Mouse (Mus musculus): Measurements from ENCODE around the gene Gpr84. TPM values are rescaled to one million over a fixed set of nuclear protein-coding genes. Genes with fewer than 3 reads are reported as not detected.

The Gpr84 gene
- polyA plus RNA-seq, 1 experiment from 2014 or later = 0.46 TPM

- H3K4me3 ChIP-seq (ENCODE audit: low read depth, low read length) = no peak overlapping the region
- peak overlapping the region; percentile 86 for H3K4me2 ChIP-seq (replicated peaks; ENCODE audit: low read depth, low read length)
Observed at GRCm38 (mm10) chr15:103340786-103341185, 30.4 kb upstream of the Gpr84 start.

GRCm38 (mm10) chr15:103339961-103340337, 29.5 kb upstream of the Gpr84 start, which contains the start of gene Zfp385a:
Gene Zfp385a, minus strand, starts transcription at chr15:103340093.
- Histone ChIP-seq H3K9ac (replicated peaks; ENCODE audit: low read depth, low read length) (peak within 1 kb of the TSS; percentile 23; the same call in 1 of the 2 replicates), H3K9me3 (ENCODE audit: control insufficient read depth, low read depth, low read length) (no peaks in the 10 kb centered on the region), H3K27ac (ENCODE audit: low read length) (no peak within 1 kb of the TSS), H3K4me1 (ENCODE audit: control insufficient read depth, insufficient read depth, low read length) (peaks cover 11% of the 10 kb centered on the region; the same call in 1 of the 2 replicates), H3K4me3 (ENCODE audit: low read depth, low read length) (peak within 1 kb of the TSS; percentile 51), H3K36me3 (ENCODE audit: control insufficient read depth, insufficient read depth, low read length) (peaks cover 12% of the 10 kb centered on the region; the same call in 1 of the 2 replicates), H3K4me2 (replicated peaks; ENCODE audit: low read depth, low read length) (peak within 1 kb of the TSS; percentile 86), H3K27me3 (ENCODE audit: control insufficient read depth, insufficient read depth, low read length) (0 out of 2 replicates have a peak, but pooled peaks cover 11% of the 10 kb centered on the region)
- under 1% methylated on average over 23 of the region's 26 CpGs for WGBS
- peak; percentile 18; the same call in 1 of the 2 replicates for ATAC-seq (ENCODE audit: insufficient number of reproducible peaks, insufficient read depth, low FRiP score, low read depth)

More at GRCm38 (mm10) chr15:103340786-103341185, 30.4 kb upstream of the Gpr84 start:
- Histone ChIP-seq H3K27me3 (ENCODE audit: control insufficient read depth, insufficient read depth, low read length) (0 out of 2 replicates have a peak, but pooled peaks cover 11% of the 10 kb centered on the region), H3K4me1 (ENCODE audit: control insufficient read depth, insufficient read depth, low read length) (peaks cover 11% of the 10 kb centered on the region; the same call in 1 of the 2 replicates), H3K9ac (replicated peaks; ENCODE audit: low read depth, low read length) (no peak overlapping the region), H3K27ac (ENCODE audit: low read length) (no peak overlapping the region), H3K36me3 (ENCODE audit: control insufficient read depth, insufficient read depth, low read length) (peaks cover 18% of the 10 kb centered on the region; the same call in 1 of the 2 replicates), H3K9me3 (ENCODE audit: control insufficient read depth, low read depth, low read length) (no peaks in the 10 kb centered on the region)
- no peak for ATAC-seq (ENCODE audit: insufficient number of reproducible peaks, insufficient read depth, low FRiP score, low read depth)
- 20% methylated on average over 4 of the region's 4 CpGs for WGBS

- H3K27ac ChIP-seq (ENCODE audit: low read length) = no peak overlapping the region
- H3K4me1 ChIP-seq (ENCODE audit: control insufficient read depth, insufficient read depth, low read length) = peaks cover 11% of the 10 kb centered on the region; the same call in 1 of the 2 replicates
- peak; percentile 2; the same call in 1 of the 2 replicates for ATAC-seq (ENCODE audit: insufficient number of reproducible peaks, insufficient read depth, low FRiP score, low read depth)
- WGBS = 7% methylated on average over 29 of the region's 31 CpGs
- no peaks in the 10 kb centered on the region for H3K9me3 ChIP-seq (ENCODE audit: control insufficient read depth, low read depth, low read length)
- H3K9ac ChIP-seq (replicated peaks; ENCODE audit: low read depth, low read length) = 0 out of 2 replicates have a peak overlapping the region, but pooled peaks have one; percentile 23
- H3K4me2 ChIP-seq (replicated peaks; ENCODE audit: low read depth, low read length) = peak overlapping the region; percentile 86
- H3K4me3 ChIP-seq (ENCODE audit: low read depth, low read length) = peak overlapping the region; percentile 51
- H3K36me3 ChIP-seq (ENCODE audit: control insufficient read depth, insufficient read depth, low read length) = peaks cover 6% of the 10 kb centered on the region; the same call in 1 of the 2 replicates
- 0 out of 2 replicates have a peak, but pooled peaks cover 11% of the 10 kb centered on the region for H3K27me3 ChIP-seq (ENCODE audit: control insufficient read depth, insufficient read depth, low read length)
Observed at GRCm38 (mm10) chr15:103339166-103339960, 29.0 kb upstream of the Gpr84 start.

- Histone ChIP-seq H3K9me3 (ENCODE audit: control insufficient read depth, low read depth, low read length) (no peaks in the 10 kb centered on the region), H3K27me3 (ENCODE audit: control insufficient read depth, insufficient read depth, low read length) (0 out of 2 replicates have a peak, but pooled peaks cover 11% of the 10 kb centered on the region), H3K9ac (replicated peaks; ENCODE audit: low read depth, low read length) (0 out of 2 replicates have a peak overlapping the region, but pooled peaks have one; percentile 23), H3K4me3 (ENCODE audit: low read depth, low read length) (peak overlapping the region; percentile 51; the same call in 1 of the 2 replicates), H3K36me3 (ENCODE audit: control insufficient read depth, insufficient read depth, low read length) (no peaks in the 10 kb centered on the region; the same call in 1 of the 2 replicates), H3K4me2 (replicated peaks; ENCODE audit: low read depth, low read length) (peak overlapping the region; percentile 86), H3K4me1 (ENCODE audit: control insufficient read depth, insufficient read depth, low read length) (peaks cover 11% of the 10 kb centered on the region; the same call in 1 of the 2 replicates), H3K27ac (ENCODE audit: low read length) (no peak overlapping the region)
- no peak for ATAC-seq (ENCODE audit: insufficient number of reproducible peaks, insufficient read depth, low FRiP score, low read depth)
- WGBS = 47% methylated on average over 4 of the region's 4 CpGs
Observed at GRCm38 (mm10) chr15:103338829-103339165, 28.4 kb upstream of the Gpr84 start.

GRCm38 (mm10) chr15:103336996-103337667, 26.7 kb upstream of the Gpr84 start:
- ATAC-seq (ENCODE audit: insufficient number of reproducible peaks, insufficient read depth, low FRiP score, low read depth) = no peak
- WGBS = 21% methylated on average over 11 of the region's 11 CpGs

GRCm38 (mm10) chr15:103335488-103336235, 25.2 kb upstream of the Gpr84 start:
- Histone ChIP-seq H3K9me3 (ENCODE audit: control insufficient read depth, low read depth, low read length) (no peaks in the 10 kb centered on the region), H3K27me3 (ENCODE audit: control insufficient read depth, insufficient read depth, low read length) (0 out of 2 replicates have a peak, but pooled peaks cover 5% of the 10 kb centered on the region), H3K9ac (replicated peaks; ENCODE audit: low read depth, low read length) (no peak overlapping the region), H3K4me1 (ENCODE audit: control insufficient read depth, insufficient read depth, low read length) (peaks cover 18% of the 10 kb centered on the region; the same call in 1 of the 2 replicates), H3K36me3 (ENCODE audit: control insufficient read depth, insufficient read depth, low read length) (no peaks in the 10 kb centered on the region), H3K4me3 (ENCODE audit: low read depth, low read length) (no peak overlapping the region), H3K4me2 (replicated peaks; ENCODE audit: low read depth, low read length) (no peak overlapping the region), H3K27ac (ENCODE audit: low read length) (no peak overlapping the region)
- ATAC-seq (ENCODE audit: insufficient number of reproducible peaks, insufficient read depth, low FRiP score, low read depth) = no peak
- 40% methylated on average over 7 of the region's 7 CpGs for WGBS

More at GRCm38 (mm10) chr15:103336996-103337667, 26.7 kb upstream of the Gpr84 start:
- H3K9ac ChIP-seq (replicated peaks; ENCODE audit: low read depth, low read length) = no peak overlapping the region
- H3K9me3 ChIP-seq (ENCODE audit: control insufficient read depth, low read depth, low read length) = no peaks in the 10 kb centered on the region
- H3K27me3 ChIP-seq (ENCODE audit: control insufficient read depth, insufficient read depth, low read length) = 0 out of 2 replicates have a peak, but pooled peaks cover 11% of the 10 kb centered on the region
- H3K4me2 ChIP-seq (replicated peaks; ENCODE audit: low read depth, low read length) = no peak overlapping the region
- H3K27ac ChIP-seq (ENCODE audit: low read length) = peak overlapping the region; percentile 39; the same call in 1 of the 2 replicates
- H3K36me3 ChIP-seq (ENCODE audit: control insufficient read depth, insufficient read depth, low read length) = no peaks in the 10 kb centered on the region
- no peak overlapping the region for H3K4me3 ChIP-seq (ENCODE audit: low read depth, low read length)
- H3K4me1 ChIP-seq (ENCODE audit: control insufficient read depth, insufficient read depth, low read length) = peaks cover 18% of the 10 kb centered on the region; the same call in 1 of the 2 replicates

- H3K9ac ChIP-seq (replicated peaks; ENCODE audit: low read depth, low read length) = no peak overlapping the region
- no peaks in the 10 kb centered on the region for H3K36me3 ChIP-seq (ENCODE audit: control insufficient read depth, insufficient read depth, low read length)
- H3K4me3 ChIP-seq (ENCODE audit: low read depth, low read length) = no peak overlapping the region
- 0 out of 2 replicates have a peak, but pooled peaks cover 5% of the 10 kb centered on the region for H3K27me3 ChIP-seq (ENCODE audit: control insufficient read depth, insufficient read depth, low read length)
- H3K4me2 ChIP-seq (replicated peaks; ENCODE audit: low read depth, low read length) = no peak overlapping the region
- 62% methylated on average over 3 of the region's 3 CpGs for WGBS
- H3K27ac ChIP-seq (ENCODE audit: low read length) = no peak overlapping the region
- H3K4me1 ChIP-seq (ENCODE audit: control insufficient read depth, insufficient read depth, low read length) = peaks cover 18% of the 10 kb centered on the region; the same call in 1 of the 2 replicates
- no peaks in the 10 kb centered on the region for H3K9me3 ChIP-seq (ENCODE audit: control insufficient read depth, low read depth, low read length)
- ATAC-seq (ENCODE audit: insufficient number of reproducible peaks, insufficient read depth, low FRiP score, low read depth) = no peak
Observed at GRCm38 (mm10) chr15:103335040-103335439, 24.6 kb upstream of the Gpr84 start.

Measured in stomach, embryonic 14.5 days (tissue).